Mouse (Mus musculus): ENCODE results near the gene Tmod4. TPM values are rescaled to one million over a fixed set of nuclear protein-coding genes. Genes with fewer than 3 reads are reported as not detected.

Tmod4 gene
- polyA plus RNA-seq, 1 experiment from 2014 or later: 1.0 TPM

DNA sequence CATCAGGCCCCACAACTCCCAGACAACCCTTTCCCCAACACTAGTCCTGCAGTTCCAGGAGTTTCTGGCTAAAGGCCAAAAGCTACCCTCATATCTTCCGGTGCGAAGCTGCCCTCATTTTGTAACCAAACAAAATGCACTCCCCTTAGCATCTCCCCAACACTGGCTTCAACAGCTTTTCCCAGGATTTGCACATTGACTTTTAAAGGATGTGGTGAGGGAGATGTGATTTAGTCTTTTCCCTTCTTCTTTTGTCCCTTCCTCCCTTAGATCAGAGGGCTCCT, 38.0 kb downstream of the Tmod4 start:
- ATAC-seq: no peak
- H3K4me3 ChIP-seq (replicated peaks): peak overlapping the region; percentile 89

GRCm38 (mm10) chr3:95163419-95164255, 39.4 kb downstream of the Tmod4 start:
- no peaks in the 10 kb centered on the region for H3K9me3 ChIP-seq
- no peak for ATAC-seq
- peaks cover 47% of the 10 kb centered on the region for H3K36me3 ChIP-seq
- peak overlapping the region; percentile 89 for H3K4me3 ChIP-seq (replicated peaks)
- peaks cover 9% of the 10 kb centered on the region for H3K27me3 ChIP-seq
- WGBS: 62% methylated on average over 11 of the region's 11 CpGs
- no peak overlapping the region for H3K27ac ChIP-seq
- peak overlapping the region; percentile 82 for H3K4me2 ChIP-seq (replicated peaks)
- peak overlapping the region; percentile 89 for H3K9ac ChIP-seq (replicated peaks)
- H3K4me1 ChIP-seq (replicated peaks): peaks cover 44% of the 10 kb centered on the region

More for the DNA sequence above, 38.0 kb downstream of the Tmod4 start:
- Histone ChIP-seq H3K27me3 (no peaks in the 10 kb centered on the region), H3K27ac (peak overlapping the region; percentile 82), H3K9me3 (no peaks in the 10 kb centered on the region), H3K36me3 (peaks cover 33% of the 10 kb centered on the region), H3K9ac (replicated peaks) (peak overlapping the region; percentile 89), H3K4me2 (replicated peaks) (peak overlapping the region; percentile 82), H3K4me1 (replicated peaks) (peaks cover 44% of the 10 kb centered on the region)
- WGBS: 25% methylated on average over 2 of the region's 2 CpGs

- 61% methylated on average over 5 of the region's 5 CpGs for WGBS
- H3K36me3 ChIP-seq: peaks cover 53% of the 10 kb centered on the region
- ATAC-seq: no peak
- H3K27me3 ChIP-seq: peaks cover 14% of the 10 kb centered on the region
- peak overlapping the region; percentile 82 for H3K4me2 ChIP-seq (replicated peaks)
- H3K9ac ChIP-seq (replicated peaks): peak overlapping the region; percentile 89; the same call in 1 of the 2 replicates
- H3K4me1 ChIP-seq (replicated peaks): peaks cover 43% of the 10 kb centered on the region
- no peak overlapping the region for H3K27ac ChIP-seq
- no peak overlapping the region for H3K4me3 ChIP-seq (replicated peaks)
- no peaks in the 10 kb centered on the region for H3K9me3 ChIP-seq
These were observed 39.9 kb downstream of the Tmod4 start for GRCm38 (mm10) chr3:95164256-95164550.

GRCm38 (mm10) chr3:95164840-95165239, 40.6 kb downstream of the Tmod4 start:
- Histone ChIP-seq H3K9me3 (no peaks in the 10 kb centered on the region), H3K4me2 (replicated peaks) (no peak overlapping the region), H3K36me3 (peaks cover 59% of the 10 kb centered on the region), H3K4me3 (replicated peaks) (no peak overlapping the region), H3K9ac (replicated peaks) (no peak overlapping the region), H3K27me3 (peaks cover 21% of the 10 kb centered on the region), H3K27ac (no peak overlapping the region), H3K4me1 (replicated peaks) (peaks cover 36% of the 10 kb centered on the region)
- WGBS: 88% methylated on average over 5 of the region's 5 CpGs
- ATAC-seq: no peak

GRCm38 (mm10) chr3:95169996-95170395, 45.7 kb downstream of the Tmod4 start:
- no peak for ATAC-seq
- no peak overlapping the region for H3K9ac ChIP-seq (replicated peaks)
- H3K4me1 ChIP-seq (replicated peaks): peaks cover 22% of the 10 kb centered on the region
- no peak overlapping the region for H3K27ac ChIP-seq
- H3K4me3 ChIP-seq (replicated peaks): no peak overlapping the region
- no peak overlapping the region for H3K4me2 ChIP-seq (replicated peaks)
- 91% methylated on average over 10 of the region's 10 CpGs for WGBS
- peaks cover 64% of the 10 kb centered on the region for H3K27me3 ChIP-seq
- H3K36me3 ChIP-seq: peaks cover 86% of the 10 kb centered on the region
- H3K9me3 ChIP-seq: no peaks in the 10 kb centered on the region

- WGBS: 84% methylated on average over 6 of the region's 6 CpGs
- Histone ChIP-seq H3K9ac (replicated peaks) (no peak overlapping the region), H3K36me3 (peaks cover 75% of the 10 kb centered on the region), H3K4me1 (replicated peaks) (peaks cover 21% of the 10 kb centered on the region), H3K4me3 (replicated peaks) (no peak overlapping the region), H3K9me3 (no peaks in the 10 kb centered on the region), H3K27me3 (peaks cover 64% of the 10 kb centered on the region), H3K4me2 (replicated peaks) (no peak overlapping the region), H3K27ac (no peak overlapping the region)
- ATAC-seq: no peak
These were observed 46.8 kb downstream of the Tmod4 start for GRCm38 (mm10) chr3:95171105-95171504.

DNA sequence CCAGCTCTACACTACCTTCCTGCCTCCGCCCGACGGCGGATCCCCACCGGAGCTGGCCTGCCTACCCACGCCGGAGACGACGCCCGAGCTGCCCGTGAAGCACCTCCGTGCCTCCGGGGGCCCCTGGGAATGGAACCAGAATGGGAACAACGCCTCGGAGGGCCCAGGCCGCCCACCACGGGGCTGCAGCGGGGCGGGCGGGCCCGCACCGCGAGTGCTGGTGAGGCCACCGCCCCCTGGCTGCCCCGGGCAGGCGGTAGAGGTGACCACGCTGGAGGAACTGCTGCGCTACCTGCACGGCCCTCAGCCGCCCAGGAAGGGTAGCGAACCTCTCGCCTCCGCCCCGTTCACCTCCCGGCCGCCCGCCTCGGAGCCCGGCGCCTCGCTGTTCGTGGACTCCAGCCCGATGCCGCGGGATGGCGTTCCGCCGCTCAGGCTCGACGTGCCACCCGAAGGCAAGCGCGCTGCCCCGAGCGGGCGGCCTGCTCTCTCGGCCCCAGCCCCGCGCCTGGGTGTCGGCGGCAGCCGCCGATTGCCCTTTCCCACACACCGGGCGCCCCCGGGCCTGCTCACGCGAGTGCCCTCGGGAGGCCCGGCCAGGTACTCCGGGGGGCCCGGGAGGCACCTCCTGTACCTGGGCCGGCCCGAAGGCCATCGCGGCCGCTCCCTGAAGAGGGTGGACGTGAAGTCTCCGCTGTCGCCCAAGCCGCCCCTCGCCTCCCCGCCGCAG, 48.4 kb downstream of the Tmod4 start:
- H3K9me3 ChIP-seq: no peaks in the 10 kb centered on the region
- 14% methylated on average over 78 of the region's 84 CpGs for WGBS
- H3K4me1 ChIP-seq (replicated peaks): peaks cover 21% of the 10 kb centered on the region
- peaks cover 60% of the 10 kb centered on the region for H3K36me3 ChIP-seq
- H3K9ac ChIP-seq (replicated peaks): peak overlapping the region; percentile 28; the same call in 1 of the 2 replicates
- H3K27ac ChIP-seq: no peak overlapping the region
- peak overlapping the region; percentile 5; the same call in 1 of the 2 replicates for H3K4me3 ChIP-seq (replicated peaks)
- H3K4me2 ChIP-seq (replicated peaks): peak overlapping the region; percentile 41; the same call in 1 of the 2 replicates
- peaks cover 64% of the 10 kb centered on the region for H3K27me3 ChIP-seq
- peak; percentile 17 for ATAC-seq

DNA sequence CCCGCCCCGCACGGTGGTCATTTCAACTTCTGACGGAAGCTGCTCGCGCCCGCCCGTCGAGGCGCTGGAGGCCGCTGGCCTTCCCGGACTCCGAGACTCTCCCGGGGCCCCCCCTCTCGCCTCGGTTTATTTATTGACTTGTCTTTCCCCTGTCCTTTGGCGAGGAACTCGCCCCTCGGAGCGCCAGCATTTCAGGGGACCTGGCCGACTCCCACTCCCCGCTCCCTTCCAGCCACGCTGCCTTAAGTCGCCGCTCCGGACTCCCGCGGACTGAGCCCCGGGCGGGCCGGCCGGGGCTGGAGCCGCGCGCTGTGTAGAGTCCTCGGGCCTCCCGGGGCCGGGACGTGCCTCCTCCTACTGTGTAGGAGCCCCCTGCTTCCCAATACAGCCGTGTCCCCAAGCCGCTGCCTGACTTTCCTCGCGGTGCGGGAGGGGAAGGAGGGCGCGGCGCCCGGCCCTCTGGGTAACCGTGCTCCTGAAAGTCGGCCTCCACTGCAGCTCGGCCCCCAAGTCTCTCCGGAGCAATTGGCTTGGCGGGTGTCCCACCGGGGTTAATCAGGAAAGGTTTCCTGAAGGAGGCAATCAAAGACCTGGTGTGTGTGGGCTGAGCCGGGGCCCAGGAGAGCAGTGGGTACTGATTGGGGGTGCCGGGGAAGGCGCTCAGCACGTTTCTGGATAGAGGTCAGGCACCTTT, 49.1 kb downstream of the Tmod4 start:
- H3K27me3 ChIP-seq: peaks cover 57% of the 10 kb centered on the region
- peaks cover 21% of the 10 kb centered on the region for H3K4me1 ChIP-seq (replicated peaks)
- H3K27ac ChIP-seq: no peak overlapping the region
- peaks cover 52% of the 10 kb centered on the region for H3K36me3 ChIP-seq
- peak overlapping the region; percentile 41 for H3K4me2 ChIP-seq (replicated peaks)
- 5% methylated on average over 55 of the region's 58 CpGs for WGBS
- peak overlapping the region; percentile 20 for H3K4me3 ChIP-seq (replicated peaks)
- no peaks in the 10 kb centered on the region for H3K9me3 ChIP-seq
- peak; percentile 41 for ATAC-seq
- H3K9ac ChIP-seq (replicated peaks): peak overlapping the region; percentile 52

GRCm38 (mm10) chr3:95174011-95174592, 49.8 kb downstream of the Tmod4 start:
- Histone ChIP-seq H3K4me1 (replicated peaks) (peaks cover 21% of the 10 kb centered on the region), H3K4me2 (replicated peaks) (peak overlapping the region; percentile 41; the same call in 1 of the 2 replicates), H3K4me3 (replicated peaks) (no peak overlapping the region), H3K9ac (replicated peaks) (0 out of 2 replicates have a peak overlapping the region, but pooled peaks have one; percentile 52), H3K27ac (no peak overlapping the region), H3K36me3 (peaks cover 45% of the 10 kb centered on the region), H3K27me3 (peaks cover 50% of the 10 kb centered on the region), H3K9me3 (no peaks in the 10 kb centered on the region)
- 4% methylated on average over 16 of the region's 16 CpGs for WGBS
- peak; percentile 62 for ATAC-seq

DNA sequence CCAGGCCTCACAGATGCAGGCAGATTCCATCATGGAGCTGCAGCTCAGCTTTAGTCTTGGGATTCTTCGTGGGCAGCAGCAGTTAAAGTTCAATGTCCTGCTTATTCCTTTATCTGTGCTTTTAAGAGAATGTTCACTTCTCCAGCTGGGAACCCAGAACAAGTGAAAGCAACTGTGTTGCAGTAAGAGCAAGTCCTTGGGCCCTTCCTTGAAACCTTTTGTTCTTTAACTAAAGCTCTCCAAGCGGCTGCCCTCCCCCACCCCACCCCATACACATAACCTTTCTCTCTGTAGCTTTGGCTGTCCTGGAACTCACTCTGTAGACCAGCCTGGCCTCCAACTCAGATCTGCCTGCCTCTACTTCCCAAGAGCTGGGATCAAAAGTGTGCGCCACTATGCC, 52.2 kb downstream of the Tmod4 start:
- Histone ChIP-seq H3K9ac (replicated peaks) (no peak overlapping the region), H3K4me2 (replicated peaks) (no peak overlapping the region), H3K4me3 (replicated peaks) (no peak overlapping the region), H3K36me3 (peaks cover 21% of the 10 kb centered on the region), H3K27ac (no peak overlapping the region), H3K4me1 (replicated peaks) (peaks cover 21% of the 10 kb centered on the region), H3K9me3 (no peaks in the 10 kb centered on the region), H3K27me3 (peaks cover 26% of the 10 kb centered on the region)
- 49% methylated on average over 3 of the region's 3 CpGs for WGBS
- no peak for ATAC-seq

DNA sequence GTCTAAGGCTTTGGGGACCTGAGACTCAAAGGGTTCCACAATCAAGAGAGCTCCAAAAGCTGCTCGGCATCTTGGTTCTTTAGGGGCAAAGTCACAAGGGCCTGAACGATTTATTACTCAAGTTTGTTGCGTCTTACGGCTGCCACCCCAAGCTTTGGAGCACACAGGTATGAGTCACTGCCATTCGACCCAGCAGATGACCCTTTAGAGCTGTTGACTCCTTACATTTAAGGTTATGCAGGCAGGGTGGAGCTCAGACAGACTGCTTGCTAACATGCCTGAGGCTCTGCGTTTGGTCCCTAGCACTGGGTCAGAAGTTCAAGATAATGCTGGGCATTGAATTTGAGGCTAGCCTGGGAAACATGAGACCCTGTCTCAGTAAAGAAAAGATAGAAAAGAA, 53.3 kb downstream of the Tmod4 start:
- Histone ChIP-seq H3K9ac (replicated peaks) (no peak overlapping the region), H3K27ac (no peak overlapping the region), H3K27me3 (peaks cover 16% of the 10 kb centered on the region), H3K9me3 (no peaks in the 10 kb centered on the region), H3K4me1 (replicated peaks) (peaks cover 16% of the 10 kb centered on the region), H3K36me3 (peaks cover 11% of the 10 kb centered on the region), H3K4me3 (replicated peaks) (no peak overlapping the region), H3K4me2 (replicated peaks) (no peak overlapping the region)
- ATAC-seq: no peak
- whole genome bisulfite sequencing: 81% methylated on average over 6 of the region's 6 CpGs

All from midbrain, embryonic 13.5 days (tissue).